Mouse (Mus musculus) heart, adult 2 months (tissue): ENCODE measurements around the gene Tmod2. TPM values are rescaled to one million over a fixed set of nuclear protein-coding genes. Genes with fewer than 3 reads are reported as not detected.

ENCODE experiments used
- DNase-seq, 2 experiments: peaks; one replicate each; pipeline ENCODE4 v3.0.0; 2021
- H3K27ac ChIP-seq: fragments of 200-600 bp; 2 replicates; pipeline ENCODE4 v1.8.1; 2022
- H3K27me3 ChIP-seq: fragments of 200-500 bp; 2 replicates; pipeline ENCODE4 v1.6.1; 2012; ENCODE audit warnings: mild to moderate bottlenecking, low read length, inconsistent platforms, mixed read lengths; ENCODE audit not compliant: control insufficient read depth, insufficient read depth
- H3K36me3 ChIP-seq: fragments of 200-500 bp; 2 replicates; pipeline ENCODE4 v1.6.1; 2012; ENCODE audit warnings: low read length, inconsistent platforms; ENCODE audit not compliant: control insufficient read depth, insufficient read depth
- H3K4me1 ChIP-seq: fragments of 200-500 bp; 2 replicates; pipeline ENCODE4 v1.6.1; 2011; ENCODE audit warnings: low read length; ENCODE audit not compliant: control insufficient read depth, insufficient read depth
- H3K4me3 ChIP-seq: fragments of 200-600 bp; 2 replicates; pipeline ENCODE4 v1.8.1; 2022
- H3K79me2 ChIP-seq: fragments of 200-500 bp; replicated peaks from 2 replicates; pipeline ENCODE4 v1.6.1; 2012; ENCODE audit warnings: mild to moderate bottlenecking, inconsistent platforms, low read length, moderate library complexity, mixed read lengths; ENCODE audit not compliant: control insufficient read depth, insufficient read depth
- H3K9ac ChIP-seq: fragments of 200-500 bp; 2 replicates; pipeline ENCODE4 v1.6.1; 2012; ENCODE audit warnings: low read depth, mild to moderate bottlenecking, control low read depth, inconsistent platforms, low read length, mixed read lengths
- CTCF ChIP-seq: fragments of 200-600 bp; IDR thresholded peaks from 2 replicates; pipeline ENCODE4 v1.8.1; 2022; ENCODE audit warnings: antibody characterized with exemption, mild to moderate bottlenecking, moderate library complexity
- EP300 ChIP-seq: fragments of 200-500 bp; IDR thresholded peaks from 2 replicates; pipeline ENCODE4 v1.6.1; 2011; ENCODE audit warnings: low read depth, low read length, control low read depth; ENCODE audit not compliant: insufficient read depth
- POLR2A ChIP-seq: fragments of 200-500 bp; IDR thresholded peaks from 2 replicates; pipeline ENCODE4 v1.6.1; 2011; ENCODE audit warnings: mild to moderate bottlenecking, low read depth, low read length, control low read depth; ENCODE audit not compliant: insufficient read depth
- WGBS: fragments of 180-500 bp; shearing (Covaris S2); methylation state at CpG from one replicate; pipeline ENCODE4 v1.1.7; 2018; 5-methylcytosine and 5-hydroxymethylcytosine counted together
- intact Hi-C: fragments of 180-260 bp; cut with DNase I; formaldehyde crosslinking; loops from one replicate; pipeline ENCODE4 v1.15.1; 2025
- polyA plus RNA-seq: library from polyadenylated mRNA; depleted of rRNA; stranded (reverse); fragments of >200 nt; gene quantifications from 2 replicates; pipeline ENCODE4 v1.2.3, GENCODE M21; 2012
- total RNA-seq, 2 experiments: library from RNA; stranded (reverse); gene quantifications; 2 replicates each; pipeline ENCODE4 v1.2.3; 2021

The Tmod2 gene
- total and polyA plus RNA-seq, 3 experiments = 1.0 to 4.7 (median 3.8) TPM

DNA sequence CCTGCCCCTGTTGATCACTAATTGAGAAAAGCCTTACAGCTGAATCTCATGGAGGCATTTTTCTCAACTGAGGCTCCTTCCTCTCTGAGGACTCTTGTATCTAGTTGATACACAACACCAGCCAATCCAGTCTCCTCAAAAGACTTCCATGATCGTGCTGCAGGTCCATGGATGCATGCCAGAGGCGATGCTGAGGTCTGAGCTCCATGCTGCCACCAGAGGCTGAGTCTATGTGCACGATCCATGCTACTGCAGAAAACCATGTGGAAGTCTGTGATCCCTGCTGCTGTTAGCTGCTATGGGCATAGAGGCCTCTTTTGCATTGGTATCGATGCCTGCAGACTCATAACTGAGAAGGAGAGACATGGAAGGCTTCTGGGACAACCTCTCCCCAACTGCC is 23.1 kb upstream of the Tmod2 start:
- Histone ChIP-seq H3K36me3 (0 out of 2 replicates have a peak, but pooled peaks cover 2% of the 10 kb centered on the region), H3K79me2 (no peaks in the 10 kb centered on the region), H3K4me1 (peaks cover 10% of the 10 kb centered on the region), H3K9ac (no peak overlapping the region), H3K27ac (no peak overlapping the region), H3K27me3 (no peaks in the 10 kb centered on the region), H3K4me3 (no peak overlapping the region)
- intact Hi-C loops = no loop called here
- 81% methylated on average over 4 of the region's 4 CpGs for WGBS
- no peak for TF ChIP-seq POLR2A
- no peak for TF ChIP-seq EP300
- DNase-seq = no peak

DNA sequence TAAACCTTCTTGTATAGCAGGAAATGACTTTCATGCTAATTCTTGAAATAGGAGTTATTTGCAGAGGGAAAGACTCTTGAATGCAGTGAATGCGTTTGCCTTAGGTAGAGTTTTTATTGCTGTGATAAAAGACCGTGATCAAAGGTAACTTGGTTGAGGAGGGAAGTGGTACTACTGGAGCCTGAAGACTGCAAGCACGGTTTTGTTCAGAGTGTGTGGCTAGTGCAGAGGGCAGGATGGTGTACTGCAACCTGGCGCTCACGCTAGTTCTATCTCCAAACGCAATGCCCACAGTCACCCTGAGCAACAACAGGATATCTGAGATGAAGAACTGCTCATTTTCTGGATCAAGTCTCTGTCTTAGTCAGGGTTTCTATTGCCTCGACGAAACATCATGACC is 22.5 kb upstream of the Tmod2 start:
- H3K27ac ChIP-seq = no peak overlapping the region
- 93% methylated on average over 8 of the region's 8 CpGs for WGBS
- no peak overlapping the region for H3K9ac ChIP-seq
- H3K27me3 ChIP-seq = no peaks in the 10 kb centered on the region
- TF ChIP-seq CTCF = no peak
- no peak for TF ChIP-seq EP300
- TF ChIP-seq POLR2A = no peak
- intact Hi-C loops = no loop called here
- peaks cover 10% of the 10 kb centered on the region for H3K4me1 ChIP-seq
- H3K79me2 ChIP-seq = no peaks in the 10 kb centered on the region
- H3K36me3 ChIP-seq = 0 out of 2 replicates have a peak, but pooled peaks cover 2% of the 10 kb centered on the region
- H3K4me3 ChIP-seq = no peak overlapping the region
- DNase-seq = no peak

DNA sequence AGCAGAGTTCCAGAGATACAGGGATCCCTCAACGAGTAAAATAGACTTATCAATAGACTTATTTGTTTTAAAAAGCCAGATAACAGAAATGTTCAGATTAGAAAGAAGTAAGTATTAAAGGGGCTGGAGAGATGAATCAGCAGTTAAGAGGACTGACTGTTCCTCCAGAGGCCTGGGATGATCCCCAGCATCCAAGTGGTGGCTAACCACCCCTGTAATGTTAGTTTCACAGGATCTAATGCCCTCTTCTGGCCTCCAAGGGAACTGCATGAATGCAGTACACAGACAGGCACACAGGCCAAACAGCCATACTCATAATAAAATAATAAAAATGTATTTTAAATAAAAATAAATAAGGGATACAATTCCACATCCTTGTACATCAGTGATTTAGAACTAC is 21.8 kb upstream of the Tmod2 start:
- 0 out of 2 replicates have a peak, but pooled peaks cover 2% of the 10 kb centered on the region for H3K36me3 ChIP-seq
- WGBS = 43% methylated on average over 1 of the region's 1 CpGs
- no peaks in the 10 kb centered on the region; the same call in 1 of the 2 replicates for H3K79me2 ChIP-seq
- H3K27ac ChIP-seq = no peak overlapping the region
- no peaks in the 10 kb centered on the region for H3K27me3 ChIP-seq
- intact Hi-C loops = no loop called here
- H3K4me3 ChIP-seq = no peak overlapping the region
- no peak overlapping the region for H3K9ac ChIP-seq
- no peak for DNase-seq
- no peak for TF ChIP-seq POLR2A
- TF ChIP-seq CTCF = peak; percentile 71
- H3K4me1 ChIP-seq = peaks cover 10% of the 10 kb centered on the region

DNA sequence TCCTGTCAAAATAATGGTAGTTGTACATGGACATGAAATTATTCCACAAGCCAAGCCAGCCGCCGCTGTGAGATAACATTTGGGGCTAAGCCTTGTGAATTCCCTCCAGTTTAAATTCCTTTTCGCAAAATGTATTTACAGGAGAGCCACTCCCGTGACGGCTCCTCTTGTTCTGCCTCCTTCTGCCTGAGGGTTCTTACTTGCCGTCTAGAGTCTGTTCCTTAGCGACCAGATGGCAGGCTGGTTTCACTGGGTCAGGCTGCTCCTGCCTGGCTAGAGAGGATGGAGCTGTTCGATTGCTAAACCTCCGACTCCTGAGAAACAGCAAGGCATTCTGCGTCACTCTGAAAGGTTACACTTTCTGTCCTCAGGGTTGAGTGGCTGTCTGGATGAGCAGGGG is 21.0 kb upstream of the Tmod2 start:
- intact Hi-C loops = no loop called here

DNA sequence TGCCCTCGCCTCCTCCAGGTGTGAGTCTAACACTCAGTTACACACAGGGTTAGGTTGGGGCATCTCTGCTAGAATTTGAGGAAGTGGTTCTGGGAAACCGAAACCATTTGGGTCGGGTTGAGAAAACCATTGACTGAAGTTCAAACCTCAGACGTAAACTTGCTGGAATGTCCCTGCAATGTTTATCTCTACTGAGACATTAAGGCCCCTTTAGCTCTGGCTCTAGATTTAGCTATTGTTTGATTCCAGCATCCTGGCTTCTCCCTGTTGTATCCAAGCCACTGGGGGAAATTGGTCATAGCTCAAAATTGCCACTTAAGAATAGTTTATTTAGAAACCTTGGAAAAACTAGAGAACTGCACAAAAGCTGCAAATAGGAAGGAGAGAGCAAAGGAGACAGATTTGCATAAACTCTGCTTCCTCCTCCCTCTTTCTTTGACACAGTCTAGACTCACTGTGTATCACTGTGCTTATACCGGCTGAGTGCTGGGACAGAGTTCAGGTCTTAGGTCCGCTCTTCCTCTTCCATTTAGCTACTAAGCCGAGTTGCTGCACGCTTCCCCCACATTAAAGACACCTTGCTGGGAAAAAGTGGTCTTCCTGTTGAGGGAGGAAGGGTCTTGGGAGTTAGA is 19.8 kb upstream of the Tmod2 start:
- WGBS = 36% methylated on average over 8 of the region's 8 CpGs
- TF ChIP-seq POLR2A (no peak), CTCF (no peak)
- DNase-seq = no peak
- no peaks in the 10 kb centered on the region for H3K27me3 ChIP-seq
- H3K4me1 ChIP-seq = peaks cover 10% of the 10 kb centered on the region
- peak overlapping the region; percentile 47 for H3K9ac ChIP-seq
- peak overlapping the region; percentile 56 for H3K27ac ChIP-seq
- no peak overlapping the region for H3K4me3 ChIP-seq
- intact Hi-C loops = no loop called here
- no peaks in the 10 kb centered on the region; the same call in 1 of the 2 replicates for H3K79me2 ChIP-seq
- H3K36me3 ChIP-seq = 0 out of 2 replicates have a peak, but pooled peaks cover 2% of the 10 kb centered on the region

More for the DNA sequence above, 21.0 kb upstream of the Tmod2 start:
- DNase-seq = no peak
- H3K9ac ChIP-seq = no peak overlapping the region
- H3K4me3 ChIP-seq = no peak overlapping the region
- 68% methylated on average over 10 of the region's 10 CpGs for WGBS
- no peaks in the 10 kb centered on the region; the same call in 1 of the 2 replicates for H3K79me2 ChIP-seq
- peaks cover 10% of the 10 kb centered on the region for H3K4me1 ChIP-seq
- no peak for TF ChIP-seq CTCF
- H3K27me3 ChIP-seq = no peaks in the 10 kb centered on the region
- no peak overlapping the region for H3K27ac ChIP-seq
- 0 out of 2 replicates have a peak, but pooled peaks cover 2% of the 10 kb centered on the region for H3K36me3 ChIP-seq

DNA sequence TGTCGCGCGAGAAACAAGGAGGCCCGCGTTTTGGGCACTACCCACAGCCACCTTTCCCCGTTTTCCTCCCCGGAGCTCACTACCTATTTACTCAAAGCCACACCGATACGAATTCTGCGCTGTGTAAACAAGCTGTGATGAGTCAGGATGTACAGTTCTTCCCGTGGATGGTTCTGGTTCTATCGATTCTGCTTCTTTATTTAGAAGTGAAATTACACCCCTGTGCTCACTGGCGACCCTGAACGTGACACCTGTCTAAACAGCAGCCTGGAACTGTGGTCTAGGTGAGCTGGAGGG is 15.1 kb upstream of the Tmod2 start:
- 2% methylated on average over 14 of the region's 14 CpGs for WGBS
- Histone ChIP-seq H3K4me3 (peak overlapping the region; percentile 74), H3K27ac (peak overlapping the region; percentile 81), H3K4me1 (peaks cover 4% of the 10 kb centered on the region), H3K27me3 (no peaks in the 10 kb centered on the region), H3K9ac (peak overlapping the region; percentile 82), H3K36me3 (no peaks in the 10 kb centered on the region), H3K79me2 (no peaks in the 10 kb centered on the region; the same call in 1 of the 2 replicates)
- intact Hi-C loops = no loop called here
- DNase-seq = no peak
- TF ChIP-seq EP300 = no peak
- TF ChIP-seq POLR2A = no peak
